ENCODE assay signal across 15 mouse cellular contexts in the genomic region with DNA sequence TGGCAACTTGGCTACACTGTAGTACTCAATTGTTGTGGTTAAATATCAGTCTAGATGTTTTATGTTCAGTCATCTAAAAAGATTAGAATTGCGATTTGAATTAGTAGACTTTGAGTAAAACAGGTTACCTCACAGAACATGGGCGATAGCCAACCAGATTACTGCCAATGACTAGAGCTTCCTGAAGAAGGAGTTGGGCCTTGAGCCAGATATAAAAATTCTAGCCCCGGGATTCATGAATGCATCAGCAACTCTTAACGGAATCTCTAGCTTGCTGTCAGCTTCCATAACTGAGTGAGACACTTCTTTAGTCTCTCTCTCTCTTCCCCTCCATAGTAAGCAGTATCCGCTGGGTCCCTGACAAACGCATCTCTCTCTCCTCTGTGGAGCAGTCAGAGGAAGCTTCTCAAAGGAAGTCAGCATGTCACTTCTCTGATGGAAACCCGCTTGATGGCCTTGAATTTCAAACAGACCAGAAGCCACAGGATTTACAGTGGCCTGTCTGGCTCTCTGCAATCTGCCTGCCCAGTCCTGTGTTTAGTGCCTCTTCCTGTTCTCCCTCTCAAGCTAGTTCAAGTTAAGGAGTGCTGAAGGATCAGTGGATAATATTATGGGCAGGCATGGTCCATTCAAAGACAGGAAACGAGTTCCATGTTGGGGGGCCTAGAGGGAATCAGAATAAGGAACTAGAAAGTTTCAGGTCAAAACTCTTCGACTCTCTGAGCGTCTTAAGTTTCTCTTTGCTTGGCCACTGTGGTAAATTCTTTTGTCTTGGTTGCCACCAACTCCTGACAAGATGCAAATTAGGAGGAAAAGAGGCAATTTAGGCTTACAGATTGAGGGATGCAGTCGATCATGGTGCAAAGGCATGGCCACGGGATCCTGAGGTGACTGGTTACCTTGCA. TPM values are rescaled to one million over a fixed set of nuclear protein-coding genes. Genes with fewer than 3 reads are reported as not detected.
DNase-seq lines count a peak whose midpoint lies in the region; ATAC-seq lines count a peak whose summit lies in the region.
"Had no signal": no experiment of that assay in that cellular context is flagged by ENCODE, and none has a peak within 500 bp of the region (broad histone marks: within the 10 kb centered on the region; RNA-seq: fewer than 3 reads in every experiment).

No protein-coding gene starts in this region.

- no peaks in the 10 kb centered on the region for H3K9me3 ChIP-seq in hindbrain, embryonic 13.5 days
- H3K9me3 ChIP-seq in hindbrain, embryonic 11.5 days (ENCODE audit: control insufficient read depth, low read length): no peaks in the 10 kb centered on the region
- H3K9me3 ChIP-seq: embryonic facial prominence, embryonic 15.5 days; heart, embryonic 15.5 days; liver, embryonic 12.5 days; stomach, embryonic 15.5 days had no signal

- H3K4me3 ChIP-seq in hindbrain, embryonic 13.5 days: no peak overlapping the region
- H3K4me3 ChIP-seq in hindbrain, embryonic 11.5 days (ENCODE audit: low read depth, low read length): no peak overlapping the region
- H3K4me3 ChIP-seq: embryonic facial prominence, embryonic 15.5 days; heart, embryonic 15.5 days; liver, embryonic 12.5 days; stomach, embryonic 15.5 days had no signal

- no peak overlapping the region for H3K4me2 ChIP-seq in hindbrain, embryonic 13.5 days
- H3K4me2 ChIP-seq in hindbrain, embryonic 11.5 days (replicated peaks; ENCODE audit: low read depth, low read length): no peak overlapping the region
- H3K4me2 ChIP-seq: embryonic facial prominence, embryonic 15.5 days; heart, embryonic 15.5 days; liver, embryonic 12.5 days; stomach, embryonic 15.5 days had no signal

- peak; percentile 56 to 67 for DNase-seq in cerebellum, postnatal 10 days
- DNase-seq in cerebellum, adult 9-10 months: no peak
- DNase-seq in hindbrain, embryonic 11.5 days (ENCODE audit: low spot score): no peak
- DNase-seq in urinary bladder, postnatal 14 days (ENCODE audit: low spot score): peak; percentile 20
- no peak for DNase-seq in urinary bladder, adult 2 months (ENCODE audit: low spot score)
- no peak for DNase-seq in testis, postnatal 10 days (ENCODE audit: low spot score)
- DNase-seq: cerebellum, postnatal 36 days; thymus, postnatal 36 days had no signal

- 80% methylated on average over 12 of the region's 12 CpGs for WGBS in hindbrain, embryonic 13.5 days
- 85% methylated on average over 12 of the region's 12 CpGs for WGBS in hindbrain, embryonic 11.5 days

- ATAC-seq in hindbrain, embryonic 13.5 days (ENCODE audit: low FRiP score): no peak
- ATAC-seq in hindbrain, embryonic 11.5 days (ENCODE audit: low FRiP score): no peak
- ATAC-seq: activated CD4-positive, CD25-positive, alpha-beta regulatory T cell, adult 4 months; liver, embryonic 12.5 days had no signal

- no peaks in the 10 kb centered on the region for H3K36me3 ChIP-seq in hindbrain, embryonic 13.5 days
- H3K36me3 ChIP-seq in hindbrain, embryonic 11.5 days (ENCODE audit: control insufficient read depth, insufficient read depth, low read length): no peaks in the 10 kb centered on the region
- H3K36me3 ChIP-seq: embryonic facial prominence, embryonic 15.5 days; heart, embryonic 15.5 days; liver, embryonic 12.5 days; stomach, embryonic 15.5 days had no signal

- no peaks in the 10 kb centered on the region for H3K27me3 ChIP-seq in hindbrain, embryonic 13.5 days
- no peaks in the 10 kb centered on the region for H3K27me3 ChIP-seq in hindbrain, embryonic 11.5 days (ENCODE audit: control insufficient read depth, insufficient read depth, low read length)
- H3K27me3 ChIP-seq: embryonic facial prominence, embryonic 15.5 days; heart, embryonic 15.5 days; liver, embryonic 12.5 days; stomach, embryonic 15.5 days had no signal

- 0 out of 2 replicates have a peak overlapping the region, but pooled peaks have one; percentile 5 for H3K27ac ChIP-seq in hindbrain, embryonic 13.5 days
- H3K27ac ChIP-seq in hindbrain, embryonic 11.5 days (ENCODE audit: low read depth, low read length): no peak overlapping the region
- H3K27ac ChIP-seq: embryonic facial prominence, embryonic 15.5 days; heart, embryonic 15.5 days; kidney, postnatal 0 days; liver, embryonic 12.5 days; stomach, embryonic 15.5 days had no signal

- H3K4me1 ChIP-seq in hindbrain, embryonic 13.5 days (replicated peaks): 0 out of 2 replicates have a peak, but pooled peaks cover 2% of the 10 kb centered on the region
- H3K4me1 ChIP-seq in hindbrain, embryonic 11.5 days (replicated peaks; ENCODE audit: control insufficient read depth, insufficient read depth, low read length): no peaks in the 10 kb centered on the region
- H3K4me1 ChIP-seq: heart, embryonic 15.5 days; stomach, embryonic 15.5 days had no signal

- H3K9ac ChIP-seq in hindbrain, embryonic 13.5 days: no peak overlapping the region
- H3K9ac ChIP-seq in hindbrain, embryonic 11.5 days (ENCODE audit: low read depth, low read length): no peak overlapping the region
- H3K9ac ChIP-seq: embryonic facial prominence, embryonic 15.5 days; heart, embryonic 15.5 days; liver, embryonic 12.5 days; stomach, embryonic 15.5 days had no signal

RNA-seq across cellular contexts. Expression of a gene that starts 46.0 kb away (rescaled TPM):
- polyA plus RNA-seq in hindbrain, embryonic 13.5 days (2015; fragmentation: Nextera tagmentation; extraction: Ambion mirVana): 0.64 and 0.72 TPM in 2 replicates
- 0.91 and 0.95 TPM in 2 replicates for polyA plus RNA-seq in hindbrain, embryonic 11.5 days (2014; fragmentation: Nextera tagmentation; extraction: Ambion mirVana)
- 1.1 and 3.0 TPM in 2 replicates for polyA plus RNA-seq in urinary bladder, adult 2 months (2012; rRNA removed)
- polyA plus RNA-seq: activated CD4-positive, CD25-positive, alpha-beta regulatory T cell, adult 4 months had no signal

Comparison
In these comparisons a context has a peak if more than half of its experiments do, and no peak if none do; other contexts are left out.
1. DNase-seq: peak in cerebellum, postnatal 10 days (2 of 2) and urinary bladder, postnatal 14 days (single experiment); none in cerebellum, adult 9-10 months (single experiment), hindbrain, embryonic 11.5 days (single experiment), urinary bladder, adult 2 months (single experiment) and testis, postnatal 10 days (single experiment).